Mouse (Mus musculus): ENCODE results near the gene Rhbdd3.

DNA sequence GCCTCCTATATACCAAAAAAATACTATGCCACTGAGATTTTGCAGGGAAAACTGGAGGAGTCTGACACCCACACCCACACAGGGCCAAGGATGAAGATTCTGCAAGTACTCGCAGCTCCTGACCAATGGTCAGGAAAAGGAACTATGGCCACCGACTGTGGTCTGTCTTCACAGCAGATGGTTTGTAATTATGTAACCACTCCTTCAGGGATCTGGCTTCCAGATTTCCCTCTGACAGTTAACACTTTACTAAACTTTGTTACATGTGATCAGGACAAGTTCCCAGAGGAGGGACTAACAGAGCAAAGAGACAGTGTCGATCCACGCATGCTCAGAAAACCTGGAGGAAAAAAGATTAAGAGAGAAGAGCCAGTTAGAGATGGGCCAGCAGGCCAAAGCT, 34.0 kb downstream of the Rhbdd3 start:
- TF ChIP-seq CTCF (conservative IDR thresholded peaks at IDR 0.05; ENCODE audit: low read length) (no peak), POU5F1 (IDR thresholded peaks at IDR 0.05; ENCODE audit: borderline replicate concordance, low read length) (no peak), NANOG (IDR thresholded peaks at IDR 0.05; ENCODE audit: borderline replicate concordance, low read length) (no peak)
